Mouse (Mus musculus): ENCODE measurements around the gene Tbc1d10a. TPM values are rescaled to one million over a fixed set of nuclear protein-coding genes. Genes with fewer than 3 reads are reported as not detected.

Tbc1d10a gene
- polyA plus RNA-seq, 1 experiment = 112 TPM

DNA sequence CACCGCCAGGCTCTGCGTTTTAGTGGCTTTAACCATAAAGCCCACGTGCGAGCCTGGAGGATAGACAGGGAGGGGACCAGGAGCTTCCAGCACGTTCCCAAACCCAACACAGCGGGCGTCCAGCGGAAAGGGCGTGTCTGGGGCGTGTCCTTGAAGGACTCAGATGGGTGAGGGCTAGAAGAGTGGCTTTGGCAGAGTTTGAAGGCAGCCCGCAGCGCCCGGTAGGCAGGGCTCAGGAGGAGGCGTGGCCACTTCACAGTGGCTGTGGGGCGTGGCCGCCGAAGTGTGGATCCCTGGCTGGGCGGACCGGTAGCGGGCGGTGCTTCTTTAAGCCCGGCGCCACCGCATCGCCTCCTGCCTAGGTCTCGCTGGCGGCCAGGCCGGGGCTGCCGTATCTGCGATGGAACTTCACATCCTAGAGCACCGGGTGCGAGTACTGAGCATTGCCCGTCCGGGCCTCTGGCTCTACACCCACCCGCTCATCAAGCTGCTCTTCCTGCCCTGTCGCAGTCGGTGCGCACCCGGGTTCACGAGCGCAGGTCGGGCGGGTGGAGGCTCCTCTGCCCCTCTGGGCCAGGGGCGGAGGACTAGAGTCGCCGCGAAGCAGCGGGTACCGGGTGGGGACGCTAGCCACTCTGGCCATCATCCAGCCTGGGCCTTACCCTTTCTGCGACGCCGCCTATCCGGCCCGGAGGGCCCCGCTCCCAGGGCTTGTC, 31.5 kb downstream of the Tbc1d10a start, which contains the start of gene Castor1:
Gene Castor1 (plus strand): TSS at position 312 of the 716 bp plus-strand sequence.
- TF ChIP-seq POLR2A (IDR thresholded peaks at IDR 0.05; ENCODE audit: control insufficient read depth, extremely low read depth, insufficient read depth, low read length, poor library complexity) = no peak
- TF ChIP-seq CTCF (IDR thresholded peaks at IDR 0.05; ENCODE audit: borderline replicate concordance, control insufficient read depth, extremely low read depth, insufficient read depth, low read length, poor library complexity) = no peak
- Histone ChIP-seq H3K4me3 (ENCODE audit: control insufficient read depth, insufficient read depth, low read length) (peak within 1 kb of the TSS; percentile 46), H3K27me3 (ENCODE audit: control insufficient read depth, insufficient read depth, low read length) (no peaks in the 10 kb centered on the region; the same call in 1 of the 2 replicates), H3K27ac (ENCODE audit: control insufficient read depth, insufficient read depth, low read length) (no peak within 1 kb of the TSS), H3K4me1 (replicated peaks; ENCODE audit: control insufficient read depth, insufficient read depth, low read length) (peaks cover 13% of the 10 kb centered on the region; the same call in 1 of the 2 replicates), H3K36me3 (ENCODE audit: control insufficient read depth, insufficient read depth, low read length) (peaks cover 18% of the 10 kb centered on the region; the same call in 1 of the 2 replicates)
- peak; percentile 84 for DNase-seq
- WGBS = 5% methylated on average over 56 of the region's 56 CpGs

DNA sequence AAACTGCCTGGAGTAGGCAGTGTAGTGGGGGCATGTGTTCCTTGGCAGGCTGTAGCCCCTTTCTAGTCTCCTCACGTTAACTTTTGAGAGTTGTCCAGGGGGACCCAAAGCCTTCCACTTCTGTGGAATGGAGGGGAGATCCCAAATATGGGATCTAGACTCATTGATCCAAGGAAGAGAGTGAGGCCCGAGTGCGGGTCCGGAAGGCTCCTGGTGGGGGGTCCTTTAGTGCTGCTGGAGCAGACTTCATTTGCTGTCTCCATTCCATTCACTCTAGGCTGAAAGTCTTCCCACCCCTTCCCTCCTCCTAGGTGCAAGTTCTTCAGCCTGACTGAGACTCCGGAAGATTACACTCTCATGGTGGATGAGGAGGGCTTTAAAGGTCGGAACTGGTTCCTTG, 32.0 kb downstream of the Tbc1d10a start:
- H3K4me3 ChIP-seq (ENCODE audit: control insufficient read depth, insufficient read depth, low read length) = peak overlapping the region; percentile 46
- peaks cover 13% of the 10 kb centered on the region; the same call in 1 of the 2 replicates for H3K4me1 ChIP-seq (replicated peaks; ENCODE audit: control insufficient read depth, insufficient read depth, low read length)
- no peak for DNase-seq
- no peak overlapping the region for H3K27ac ChIP-seq (ENCODE audit: control insufficient read depth, insufficient read depth, low read length)
- H3K36me3 ChIP-seq (ENCODE audit: control insufficient read depth, insufficient read depth, low read length) = peaks cover 14% of the 10 kb centered on the region; the same call in 1 of the 2 replicates
- no peak for TF ChIP-seq CTCF (IDR thresholded peaks at IDR 0.05; ENCODE audit: borderline replicate concordance, control insufficient read depth, extremely low read depth, insufficient read depth, low read length, poor library complexity)
- WGBS = 56% methylated on average over 6 of the region's 6 CpGs
- H3K27me3 ChIP-seq (ENCODE audit: control insufficient read depth, insufficient read depth, low read length) = no peaks in the 10 kb centered on the region; the same call in 1 of the 2 replicates

DNA sequence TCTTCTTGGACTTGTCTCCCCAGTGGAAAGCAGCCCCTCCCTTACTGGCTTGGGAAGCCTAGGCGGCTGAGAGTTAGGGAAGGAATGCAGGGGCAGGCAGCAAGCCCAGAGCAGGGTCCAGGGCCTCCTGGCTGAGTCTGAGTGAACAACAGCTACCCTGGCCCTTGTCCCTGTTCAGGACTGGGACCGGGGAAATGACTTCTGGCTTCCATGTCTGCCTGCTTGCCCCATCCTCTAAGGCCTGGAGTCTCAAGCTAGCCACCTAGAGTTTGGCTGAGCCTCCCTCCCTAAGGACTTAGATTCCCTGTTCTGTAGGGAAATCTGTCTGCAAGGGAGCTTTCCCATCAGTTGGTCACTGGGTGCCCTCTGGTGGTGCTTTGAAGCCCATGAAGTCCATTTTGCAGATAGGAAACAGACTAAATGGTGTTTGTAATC, 32.7 kb downstream of the Tbc1d10a start:
- H3K4me1 ChIP-seq (replicated peaks; ENCODE audit: control insufficient read depth, insufficient read depth, low read length) = peaks cover 13% of the 10 kb centered on the region; the same call in 1 of the 2 replicates
- H3K36me3 ChIP-seq (ENCODE audit: control insufficient read depth, insufficient read depth, low read length) = 0 out of 2 replicates have a peak, but pooled peaks cover 8% of the 10 kb centered on the region
- 50% methylated on average over 2 of the region's 2 CpGs for whole genome bisulfite sequencing
- TF ChIP-seq CTCF (IDR thresholded peaks at IDR 0.05; ENCODE audit: borderline replicate concordance, control insufficient read depth, extremely low read depth, insufficient read depth, low read length, poor library complexity) = no peak
- TF ChIP-seq POLR2A (IDR thresholded peaks at IDR 0.05; ENCODE audit: control insufficient read depth, extremely low read depth, insufficient read depth, low read length, poor library complexity) = no peak
- H3K4me3 ChIP-seq (ENCODE audit: control insufficient read depth, insufficient read depth, low read length) = no peak overlapping the region
- no peaks in the 10 kb centered on the region; the same call in 1 of the 2 replicates for H3K27me3 ChIP-seq (ENCODE audit: control insufficient read depth, insufficient read depth, low read length)
- no peak overlapping the region for H3K27ac ChIP-seq (ENCODE audit: control insufficient read depth, insufficient read depth, low read length)
- DNase-seq = no peak

DNA sequence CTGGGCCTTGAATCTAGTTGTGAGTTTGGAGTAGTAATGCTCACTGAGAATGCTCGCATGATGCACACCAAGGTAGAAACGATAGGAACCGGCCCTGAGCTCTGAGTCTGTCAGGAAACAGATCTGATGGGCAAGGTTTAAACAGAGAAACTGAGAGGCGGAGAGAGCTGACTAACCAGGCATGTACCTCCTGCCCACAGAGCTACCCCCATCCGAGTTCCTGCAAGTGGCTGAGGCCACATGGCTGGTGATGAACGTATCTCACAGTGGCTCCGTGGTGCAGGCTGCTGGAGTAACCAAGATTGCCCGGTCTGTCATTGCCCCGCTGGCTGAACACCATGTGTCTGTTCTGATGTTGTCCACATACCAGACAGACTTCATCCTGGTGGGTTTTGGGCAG, 33.3 kb downstream of the Tbc1d10a start:
- 0 out of 2 replicates have a peak, but pooled peaks cover 2% of the 10 kb centered on the region for H3K36me3 ChIP-seq (ENCODE audit: control insufficient read depth, insufficient read depth, low read length)
- H3K27ac ChIP-seq (ENCODE audit: control insufficient read depth, insufficient read depth, low read length) = no peak overlapping the region
- H3K4me1 ChIP-seq (replicated peaks; ENCODE audit: control insufficient read depth, insufficient read depth, low read length) = peaks cover 13% of the 10 kb centered on the region; the same call in 1 of the 2 replicates
- H3K4me3 ChIP-seq (ENCODE audit: control insufficient read depth, insufficient read depth, low read length) = no peak overlapping the region
- no peak for DNase-seq
- TF ChIP-seq POLR2A (IDR thresholded peaks at IDR 0.05; ENCODE audit: control insufficient read depth, extremely low read depth, insufficient read depth, low read length, poor library complexity) = no peak
- TF ChIP-seq CTCF (IDR thresholded peaks at IDR 0.05; ENCODE audit: borderline replicate concordance, control insufficient read depth, extremely low read depth, insufficient read depth, low read length, poor library complexity) = no peak
- H3K27me3 ChIP-seq (ENCODE audit: control insufficient read depth, insufficient read depth, low read length) = no peaks in the 10 kb centered on the region; the same call in 1 of the 2 replicates
- WGBS = 53% methylated on average over 9 of the region's 9 CpGs

DNA sequence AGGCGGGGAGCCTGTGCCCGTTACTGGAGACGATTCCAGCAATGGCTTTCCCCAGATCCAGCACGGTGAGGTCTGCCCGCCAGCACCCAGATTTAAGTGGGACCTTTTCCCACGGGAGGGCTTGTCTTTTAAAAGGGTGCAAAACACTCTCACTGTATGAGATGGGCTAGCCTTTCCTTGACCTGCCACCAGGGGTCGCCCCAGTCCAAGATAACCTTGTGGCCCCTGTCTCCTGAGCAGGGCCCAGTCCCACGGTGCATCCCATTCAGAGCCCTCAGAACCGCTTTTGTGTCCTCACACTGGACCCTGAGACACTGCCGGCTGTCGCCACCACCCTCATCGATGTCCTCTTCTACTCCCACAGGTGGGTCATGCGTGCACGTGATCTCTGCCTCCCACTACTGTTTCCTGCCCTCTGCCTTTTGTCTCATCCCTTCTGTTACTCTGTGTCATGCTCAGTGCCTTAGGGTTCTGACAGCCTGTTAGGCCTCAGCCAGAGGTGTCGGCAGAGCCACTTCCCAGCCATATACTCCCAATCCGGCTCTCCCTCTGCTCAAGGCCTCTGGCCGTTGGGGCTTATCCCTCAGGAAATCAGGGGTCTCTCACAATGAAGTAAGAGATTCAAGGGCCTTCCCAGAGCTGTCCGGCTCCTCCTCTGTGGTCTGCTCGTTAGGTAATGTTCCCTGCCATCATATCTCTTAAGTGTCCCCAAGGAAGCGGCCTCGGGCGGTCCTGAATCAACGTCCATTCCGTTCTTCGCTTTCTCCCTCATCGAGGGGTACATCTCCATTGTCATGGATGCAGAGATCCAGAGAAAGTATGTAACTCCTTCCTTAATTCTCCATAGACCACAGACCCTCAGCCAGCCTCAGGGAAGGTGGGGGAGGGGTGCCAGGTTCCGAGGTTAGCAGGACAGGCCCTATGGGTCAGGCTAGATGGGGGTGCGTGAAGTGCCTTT, 34.1 kb downstream of the Tbc1d10a start:
- Histone ChIP-seq H3K4me3 (ENCODE audit: control insufficient read depth, insufficient read depth, low read length) (no peak overlapping the region), H3K27ac (ENCODE audit: control insufficient read depth, insufficient read depth, low read length) (no peak overlapping the region), H3K36me3 (ENCODE audit: control insufficient read depth, insufficient read depth, low read length) (no peaks in the 10 kb centered on the region), H3K4me1 (replicated peaks; ENCODE audit: control insufficient read depth, insufficient read depth, low read length) (peaks cover 13% of the 10 kb centered on the region; the same call in 1 of the 2 replicates), H3K27me3 (ENCODE audit: control insufficient read depth, insufficient read depth, low read length) (no peaks in the 10 kb centered on the region; the same call in 1 of the 2 replicates)
- DNase-seq = peak; percentile 88
- TF ChIP-seq CTCF (IDR thresholded peaks at IDR 0.05; ENCODE audit: borderline replicate concordance, control insufficient read depth, extremely low read depth, insufficient read depth, low read length, poor library complexity) = peak; percentile 92
- no peak for TF ChIP-seq POLR2A (IDR thresholded peaks at IDR 0.05; ENCODE audit: control insufficient read depth, extremely low read depth, insufficient read depth, low read length, poor library complexity)
- 55% methylated on average over 28 of the region's 28 CpGs for WGBS

Data from thymus, adult 2 months (tissue).